Mouse (Mus musculus): Measurements from ENCODE around the gene A230072I06Rik. TPM values are rescaled to one million over a fixed set of nuclear protein-coding genes. Genes with fewer than 3 reads are reported as not detected.

Gene A230072I06Rik
- polyA plus RNA-seq, 1 experiment from 2014 or later, result not detected

DNA sequence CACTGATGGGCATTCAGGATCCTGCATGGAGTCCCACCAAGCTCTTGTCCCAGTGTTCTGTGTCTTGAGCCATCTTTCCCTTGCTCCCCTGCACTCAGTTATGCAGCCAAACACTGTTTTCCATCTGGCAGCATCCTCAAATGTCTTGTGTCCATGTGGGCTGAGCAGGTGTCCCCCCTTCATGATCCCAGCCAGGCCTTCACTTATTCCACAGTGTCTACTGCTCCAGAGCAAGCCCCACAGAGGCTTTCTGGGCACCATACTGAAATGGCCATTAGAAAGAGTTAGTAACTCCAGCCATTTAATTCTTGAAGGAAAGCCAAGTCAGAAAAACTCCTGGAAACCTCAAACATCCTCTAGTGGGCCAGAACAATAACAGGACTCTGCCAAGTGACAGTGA lies 11.9 kb downstream of the A230072I06Rik start:
- no peak overlapping the region for H3K4me3 ChIP-seq
- H3K9me3 ChIP-seq, result no peaks in the 10 kb centered on the region
- peaks cover 16% of the 10 kb centered on the region for H3K27me3 ChIP-seq (ENCODE audit: insufficient read depth, poor library complexity, severe bottlenecking)
- H3K27ac ChIP-seq, result no peak overlapping the region
- H3K36me3 ChIP-seq, result no peaks in the 10 kb centered on the region
- DNase-seq (ENCODE audit: low spot score), result no peak
- no peaks in the 10 kb centered on the region for H3K4me1 ChIP-seq

DNA sequence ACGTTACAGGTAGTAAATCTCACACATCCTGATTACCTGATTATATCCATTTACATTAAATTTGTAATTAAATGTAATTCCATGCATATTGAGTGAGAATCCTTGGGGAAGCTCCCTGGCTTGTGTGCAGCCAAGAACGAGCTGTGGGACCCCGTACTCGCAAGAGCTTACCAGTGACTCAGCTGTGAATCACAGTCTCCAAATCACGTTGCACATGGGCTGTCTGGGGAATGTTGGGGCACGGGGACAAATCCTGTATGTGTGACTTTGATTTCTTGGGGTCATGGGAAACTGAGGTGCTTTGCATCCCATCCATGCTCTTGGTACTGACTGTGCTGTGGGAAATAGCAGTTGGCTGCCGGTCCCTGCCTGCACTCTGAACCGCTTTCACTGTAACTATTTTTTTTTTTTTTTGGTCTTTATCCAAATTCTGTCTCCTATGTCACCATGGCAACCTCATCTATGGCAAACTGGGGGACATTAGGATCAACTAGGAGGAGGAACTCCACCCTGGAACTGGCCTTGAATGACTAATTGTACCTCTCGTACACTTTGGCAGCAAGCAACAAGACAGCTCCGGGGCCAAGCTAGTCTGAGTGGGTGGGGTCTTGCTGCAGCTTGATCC lies 19.8 kb downstream of the A230072I06Rik start:
- H3K36me3 ChIP-seq, result no peaks in the 10 kb centered on the region
- H3K9me3 ChIP-seq, result no peaks in the 10 kb centered on the region
- no peaks in the 10 kb centered on the region for H3K4me1 ChIP-seq
- H3K4me3 ChIP-seq, result no peak overlapping the region
- 76% methylated on average over 10 of the region's 10 CpGs for WGBS
- peaks cover 28% of the 10 kb centered on the region for H3K27me3 ChIP-seq (ENCODE audit: insufficient read depth, poor library complexity, severe bottlenecking)
- no peak for DNase-seq (ENCODE audit: low spot score)
- no peak overlapping the region for H3K27ac ChIP-seq

DNA sequence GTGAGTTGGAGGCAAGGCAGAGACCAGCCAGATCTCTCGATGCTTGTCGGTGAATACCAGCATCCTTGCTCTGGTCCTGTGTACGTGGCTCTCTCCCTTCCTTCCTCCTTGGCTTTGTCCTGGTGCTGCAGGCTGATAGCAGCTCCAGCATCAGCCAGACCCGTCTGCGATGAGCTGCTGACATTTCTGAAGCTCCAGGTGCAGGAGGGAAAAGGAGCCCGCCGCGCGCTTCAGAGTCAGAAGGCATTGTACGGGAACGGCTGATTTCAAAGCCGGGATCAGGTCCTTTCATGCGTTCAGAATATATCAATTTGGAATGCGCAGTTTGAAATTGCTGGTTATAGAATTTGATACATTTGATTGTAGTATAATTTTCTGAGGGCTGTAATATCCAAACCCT lies 23.4 kb downstream of the A230072I06Rik start:
- Histone ChIP-seq H3K9me3 (no peaks in the 10 kb centered on the region), H3K4me3 (no peak overlapping the region), H3K27me3 (ENCODE audit: insufficient read depth, poor library complexity, severe bottlenecking) (peaks cover 36% of the 10 kb centered on the region), H3K36me3 (no peaks in the 10 kb centered on the region), H3K27ac (no peak overlapping the region), H3K4me1 (no peaks in the 10 kb centered on the region)
- no peak for DNase-seq (ENCODE audit: low spot score)
- 67% methylated on average over 14 of the region's 14 CpGs for WGBS

DNA sequence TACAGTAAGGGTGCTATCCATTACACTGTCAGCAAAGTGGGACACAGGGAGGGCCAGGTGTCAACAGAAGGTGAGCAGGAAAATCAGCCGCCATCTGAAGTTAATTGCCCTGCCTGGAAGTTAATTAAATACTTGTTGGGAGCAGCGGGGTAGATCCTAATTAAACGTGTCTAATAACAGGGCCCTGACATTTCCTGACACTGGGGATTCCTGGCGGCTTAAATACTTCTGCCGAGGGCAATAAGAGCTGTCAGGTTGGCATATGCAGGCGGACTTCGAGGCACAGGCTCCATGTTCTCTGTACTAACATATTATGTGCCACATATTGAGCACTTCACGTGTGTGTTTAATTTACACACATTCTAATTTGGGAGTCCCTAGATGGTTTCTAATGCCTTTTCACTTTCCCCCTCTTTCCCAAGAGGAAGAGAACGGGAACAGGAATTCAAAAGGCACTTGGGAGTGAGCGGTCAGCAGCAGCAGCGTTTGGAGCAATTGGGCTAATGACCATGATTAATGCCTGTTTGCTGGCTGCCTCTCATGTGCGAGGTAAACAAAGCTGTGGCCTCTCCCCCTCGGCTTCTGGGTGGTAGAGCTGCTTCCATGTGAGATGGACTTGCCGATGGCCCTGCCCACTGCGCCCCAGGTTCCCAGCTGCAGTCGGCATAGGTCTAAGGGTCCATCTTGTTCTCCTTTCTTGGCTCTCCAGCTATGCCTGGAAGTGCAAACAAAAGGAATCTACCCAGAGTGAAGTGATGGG lies 34.5 kb downstream of the A230072I06Rik start:
- H3K9me3 ChIP-seq, result no peaks in the 10 kb centered on the region
- H3K4me3 ChIP-seq, result no peak overlapping the region
- no peak for DNase-seq (ENCODE audit: low spot score)
- no peak overlapping the region for H3K27ac ChIP-seq
- WGBS, result 61% methylated on average over 16 of the region's 16 CpGs
- H3K27me3 ChIP-seq (ENCODE audit: insufficient read depth, poor library complexity, severe bottlenecking), result peaks cover 52% of the 10 kb centered on the region
- 0 out of 2 replicates have a peak, but pooled peaks cover 3% of the 10 kb centered on the region for H3K4me1 ChIP-seq
- no peaks in the 10 kb centered on the region for H3K36me3 ChIP-seq

DNA sequence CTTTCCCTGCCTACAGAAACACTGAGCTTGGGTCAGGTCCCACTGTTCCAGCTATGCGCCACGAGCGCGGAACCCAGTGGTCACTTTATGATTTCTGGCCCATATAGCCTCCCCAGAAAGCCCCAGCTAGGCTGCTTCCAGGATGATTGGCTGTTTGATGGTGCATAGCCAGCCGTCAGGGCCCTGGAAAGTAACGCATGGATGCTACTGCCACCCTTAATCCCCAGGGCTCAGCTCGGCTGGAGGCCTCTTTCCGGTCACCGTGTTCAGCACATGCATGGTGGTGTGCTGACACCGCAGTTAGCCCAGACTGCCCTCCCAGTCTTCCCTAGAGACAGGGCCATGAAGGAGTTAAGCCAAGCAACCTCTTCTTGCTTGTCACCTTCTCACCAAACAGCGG lies 35.6 kb downstream of the A230072I06Rik start:
- 0 out of 2 replicates have a peak, but pooled peaks cover 3% of the 10 kb centered on the region for H3K4me1 ChIP-seq
- no peak overlapping the region for H3K27ac ChIP-seq
- 44% methylated on average over 11 of the region's 11 CpGs for WGBS
- no peaks in the 10 kb centered on the region for H3K9me3 ChIP-seq
- no peaks in the 10 kb centered on the region for H3K36me3 ChIP-seq
- peaks cover 61% of the 10 kb centered on the region for H3K27me3 ChIP-seq (ENCODE audit: insufficient read depth, poor library complexity, severe bottlenecking)
- H3K4me3 ChIP-seq, result no peak overlapping the region
- no peak for DNase-seq (ENCODE audit: low spot score)

DNA sequence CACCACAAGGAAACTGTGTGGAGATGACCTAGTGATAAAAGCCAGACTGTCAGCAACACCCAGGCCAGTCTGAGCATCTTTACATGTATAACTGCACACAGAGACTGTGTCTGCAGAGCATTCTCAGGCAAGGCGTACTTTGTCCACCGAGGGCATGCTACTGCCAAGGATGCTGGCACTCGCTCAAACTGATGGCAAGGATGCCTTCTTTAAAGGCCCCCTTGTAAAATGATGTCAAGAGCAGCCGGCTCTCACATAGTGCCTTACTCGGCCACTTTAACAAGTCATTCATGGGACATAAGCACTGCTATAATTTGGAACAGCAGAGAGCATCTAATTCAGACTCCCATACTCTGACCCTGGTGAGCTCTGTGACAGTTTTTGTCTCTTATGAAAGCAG lies 36.6 kb downstream of the A230072I06Rik start:
- Histone ChIP-seq H3K4me3 (no peak overlapping the region), H3K27me3 (ENCODE audit: insufficient read depth, poor library complexity, severe bottlenecking) (peaks cover 70% of the 10 kb centered on the region), H3K9me3 (no peaks in the 10 kb centered on the region), H3K36me3 (no peaks in the 10 kb centered on the region), H3K27ac (no peak overlapping the region), H3K4me1 (0 out of 2 replicates have a peak, but pooled peaks cover 3% of the 10 kb centered on the region)
- WGBS, result 65% methylated on average over 5 of the region's 5 CpGs
- no peak for DNase-seq (ENCODE audit: low spot score)

DNA sequence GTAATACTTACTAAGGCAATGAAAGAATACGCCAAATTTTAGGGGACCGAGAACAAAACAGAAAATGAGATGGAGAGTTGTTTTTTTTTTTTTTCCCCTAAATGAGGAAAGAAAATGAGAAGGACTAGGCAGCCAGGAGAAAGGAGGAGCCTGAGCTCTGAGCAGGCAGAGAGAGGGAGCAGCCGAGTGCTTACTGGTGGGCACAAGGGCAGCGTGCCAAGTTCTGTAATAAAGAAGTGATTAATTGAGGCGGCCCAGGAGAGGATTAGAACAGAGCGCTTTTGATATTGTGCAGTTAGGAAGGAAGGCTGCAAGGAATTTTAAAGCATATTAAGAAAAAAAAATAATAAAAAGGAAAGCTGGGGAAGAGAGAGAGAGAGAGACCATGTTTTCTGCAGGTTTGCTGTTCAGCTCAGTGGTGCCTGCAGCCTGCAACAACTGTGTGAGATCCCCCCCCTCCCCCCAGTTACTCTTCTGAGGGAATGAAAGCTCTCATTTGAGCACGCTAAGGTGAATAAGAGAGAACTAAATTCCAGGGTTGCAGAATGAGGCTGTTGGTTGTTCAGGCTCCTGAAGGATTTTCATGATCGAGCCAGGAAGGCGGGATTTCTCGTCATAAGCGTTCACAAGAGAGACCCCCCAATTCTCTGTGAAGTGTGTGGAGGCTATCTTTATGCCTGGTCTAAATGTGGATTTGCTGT lies 41.3 kb downstream of the A230072I06Rik start:
- no peak for DNase-seq (ENCODE audit: low spot score)
- Histone ChIP-seq H3K27me3 (ENCODE audit: insufficient read depth, poor library complexity, severe bottlenecking) (peaks cover 95% of the 10 kb centered on the region), H3K9me3 (no peaks in the 10 kb centered on the region), H3K4me3 (no peak overlapping the region), H3K36me3 (no peaks in the 10 kb centered on the region), H3K4me1 (peaks cover 27% of the 10 kb centered on the region), H3K27ac (no peak overlapping the region)
- WGBS, result 84% methylated on average over 11 of the region's 11 CpGs

GRCm38 (mm10) chr8:12322071-12322470 lies 43.5 kb downstream of the A230072I06Rik start:
- Histone ChIP-seq H3K9me3 (no peaks in the 10 kb centered on the region), H3K4me1 (peaks cover 34% of the 10 kb centered on the region), H3K27ac (no peak overlapping the region), H3K27me3 (ENCODE audit: insufficient read depth, poor library complexity, severe bottlenecking) (peaks cover 80% of the 10 kb centered on the region), H3K36me3 (no peaks in the 10 kb centered on the region), H3K4me3 (no peak overlapping the region)
- DNase-seq (ENCODE audit: low spot score), result no peak
- WGBS, result 51% methylated on average over 6 of the region's 6 CpGs

- H3K4me1 ChIP-seq, result peaks cover 36% of the 10 kb centered on the region
- 88% methylated on average over 3 of the region's 3 CpGs for WGBS
Measured at GRCm38 (mm10) chr8:12323238-12323637, 44.6 kb downstream of the A230072I06Rik start.

GRCm38 (mm10) chr8:12324561-12324960 lies 45.9 kb downstream of the A230072I06Rik start:
- Histone ChIP-seq H3K27ac (peak overlapping the region; percentile 79), H3K4me1 (peaks cover 39% of the 10 kb centered on the region), H3K27me3 (ENCODE audit: insufficient read depth, poor library complexity, severe bottlenecking) (peaks cover 81% of the 10 kb centered on the region), H3K4me3 (peak overlapping the region; percentile 5; the same call in 1 of the 2 replicates), H3K36me3 (no peaks in the 10 kb centered on the region), H3K9me3 (no peaks in the 10 kb centered on the region)
- WGBS, result 39% methylated on average over 10 of the region's 10 CpGs
- no peak for DNase-seq (ENCODE audit: low spot score)

More at GRCm38 (mm10) chr8:12323238-12323637, 44.6 kb downstream of the A230072I06Rik start:
- no peaks in the 10 kb centered on the region for H3K9me3 ChIP-seq
- DNase-seq (ENCODE audit: low spot score), result no peak
- peaks cover 82% of the 10 kb centered on the region for H3K27me3 ChIP-seq (ENCODE audit: insufficient read depth, poor library complexity, severe bottlenecking)
- H3K4me3 ChIP-seq, result no peak overlapping the region
- no peaks in the 10 kb centered on the region for H3K36me3 ChIP-seq
- peak overlapping the region; percentile 42; the same call in 1 of the 2 replicates for H3K27ac ChIP-seq

GRCm38 (mm10) chr8:12324991-12325601 lies 46.5 kb downstream of the A230072I06Rik start:
- no peaks in the 10 kb centered on the region for H3K36me3 ChIP-seq
- peaks cover 81% of the 10 kb centered on the region for H3K27me3 ChIP-seq (ENCODE audit: insufficient read depth, poor library complexity, severe bottlenecking)
- DNase-seq (ENCODE audit: low spot score), result no peak
- H3K27ac ChIP-seq, result peak overlapping the region; percentile 79; the same call in 1 of the 2 replicates
- WGBS, result 13% methylated on average over 16 of the region's 16 CpGs
- H3K4me3 ChIP-seq, result peak overlapping the region; percentile 5; the same call in 1 of the 2 replicates
- peaks cover 39% of the 10 kb centered on the region for H3K4me1 ChIP-seq
- no peaks in the 10 kb centered on the region for H3K9me3 ChIP-seq

- no peak overlapping the region for H3K4me3 ChIP-seq
- peaks cover 34% of the 10 kb centered on the region for H3K4me1 ChIP-seq
- no peak overlapping the region for H3K27ac ChIP-seq
- DNase-seq (ENCODE audit: low spot score), result no peak
- 82% methylated on average over 13 of the region's 13 CpGs for WGBS
- H3K27me3 ChIP-seq (ENCODE audit: insufficient read depth, poor library complexity, severe bottlenecking), result peaks cover 81% of the 10 kb centered on the region
- no peaks in the 10 kb centered on the region for H3K36me3 ChIP-seq
- no peaks in the 10 kb centered on the region for H3K9me3 ChIP-seq
Measured at GRCm38 (mm10) chr8:12327187-12327586, 48.6 kb downstream of the A230072I06Rik start.
